Mouse (Mus musculus) gastrocnemius, postnatal 4 days (tissue): ENCODE data around the gene Gad2. TPM values are rescaled to one million over a fixed set of nuclear protein-coding genes. Genes with fewer than 3 reads are reported as not detected.
"Not testable (repeated sequence)": the region's sequence is repeated elsewhere in the genome, so short reads cannot be mapped to it uniquely, and the experiment has no call there.

ENCODE experiments used
- DNase-seq, 2 experiments: peaks; one replicate each; pipeline ENCODE4 v3.0.0; 2021 to 2022; ENCODE audit warnings: low spot score in 2 of 2, mixed read lengths in 2 of 2
- long read RNA-seq, 2 experiments: library from polyadenylated mRNA; stranded (forward); transcript quantifications; one replicate each; pipeline ENCODE4 v2.0.0; 2021
- total RNA-seq, 2 experiments: library from RNA; stranded (reverse); gene quantifications; 2 replicates each; pipeline ENCODE4 v1.2.3; 2021

Gad2 gene
- total RNA-seq = not detected
- long read RNA-seq, experiment 1 = 0 reads
- long read RNA-seq, experiment 2 = 0 reads

DNA sequence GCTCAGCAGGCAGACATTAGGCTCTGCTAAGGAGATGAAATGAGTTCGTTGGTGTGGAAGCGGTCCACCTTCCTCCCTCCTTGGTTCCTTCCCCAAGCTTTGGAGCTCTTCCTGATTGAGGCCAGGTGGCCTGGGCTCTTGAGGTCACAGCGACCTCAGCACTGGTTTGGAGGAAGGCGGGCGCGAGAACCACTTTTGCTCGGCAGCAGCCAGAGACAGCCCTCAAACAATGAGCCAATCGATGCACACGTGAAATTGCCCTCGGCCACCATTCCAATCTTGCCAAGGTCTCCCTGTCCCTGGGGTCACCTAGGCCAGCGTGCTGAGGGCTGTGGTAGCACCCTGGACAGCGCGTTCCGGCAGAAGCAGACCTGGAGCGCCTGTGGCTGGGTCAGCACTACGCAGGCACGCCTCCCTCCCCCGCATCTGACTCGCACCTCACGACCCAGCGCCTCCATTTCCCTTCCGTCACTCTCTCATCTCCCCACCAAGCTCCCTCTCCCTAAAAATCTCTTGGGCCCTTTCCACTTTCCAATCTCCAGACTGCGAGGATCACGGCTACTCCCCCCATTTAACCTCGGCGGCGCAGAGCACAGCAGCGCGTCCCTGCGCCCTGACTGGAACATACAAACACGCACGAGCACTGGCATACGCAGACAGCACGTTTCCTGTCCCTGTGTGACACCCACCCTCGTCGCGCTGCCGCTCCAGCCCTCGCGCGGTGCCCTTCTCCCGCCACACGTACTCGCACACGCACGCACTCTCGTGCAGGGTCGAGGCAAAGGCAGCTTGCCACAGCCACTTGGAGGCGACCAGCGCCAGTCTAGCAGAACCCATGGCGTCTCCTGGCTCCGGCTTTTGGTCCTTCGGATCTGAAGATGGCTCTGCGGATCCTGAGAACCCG is at the start of gene Gad2:
TSS of gene Gad2 (plus strand) at position 378 of the 904 bp plus-strand sequence.
- peak in 1 of 2 experiments; percentile 21 for DNase-seq

- not testable (repeated sequence) for DNase-seq
These were observed 34.4 kb upstream of the Gad2 start for GRCm38 (mm10) chr2:22587469-22588169.

GRCm38 (mm10) chr2:22588170-22588541 is 33.8 kb upstream of the Gad2 start:
- not testable (repeated sequence) for DNase-seq

DNA sequence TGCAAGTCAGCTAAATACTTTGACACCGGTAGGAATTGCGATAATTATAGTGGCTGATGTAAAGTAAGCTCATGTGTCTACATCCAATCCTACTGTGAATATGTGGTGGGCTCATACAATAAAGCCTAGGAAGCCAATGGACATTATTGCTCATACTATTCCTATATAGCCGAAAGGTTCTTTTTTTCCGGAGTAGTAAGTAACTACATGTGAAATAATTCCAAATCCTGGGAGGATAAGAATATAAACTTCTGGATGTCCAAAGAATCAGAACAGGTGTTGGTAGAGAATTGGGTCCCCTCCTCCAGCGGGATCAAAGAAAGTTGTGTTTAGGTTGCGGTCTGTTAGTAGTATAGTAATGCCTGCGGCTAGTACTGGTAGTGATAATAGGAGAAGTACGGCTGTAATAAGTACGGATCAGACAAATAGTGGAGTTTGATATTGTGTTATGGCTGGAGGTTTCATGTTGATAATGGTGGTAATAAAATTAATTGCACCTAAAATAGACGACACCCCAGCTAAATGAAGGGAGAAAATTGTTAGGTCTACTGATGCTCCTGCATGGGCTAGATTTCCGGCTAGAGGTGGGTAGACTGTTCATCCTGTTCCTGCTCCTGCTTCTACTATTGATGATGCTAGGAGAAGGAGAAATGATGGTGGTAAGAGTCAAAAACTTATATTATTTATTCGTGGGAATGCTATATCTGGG is 33.2 kb upstream of the Gad2 start:
- DNase-seq = not testable (repeated sequence)

DNA sequence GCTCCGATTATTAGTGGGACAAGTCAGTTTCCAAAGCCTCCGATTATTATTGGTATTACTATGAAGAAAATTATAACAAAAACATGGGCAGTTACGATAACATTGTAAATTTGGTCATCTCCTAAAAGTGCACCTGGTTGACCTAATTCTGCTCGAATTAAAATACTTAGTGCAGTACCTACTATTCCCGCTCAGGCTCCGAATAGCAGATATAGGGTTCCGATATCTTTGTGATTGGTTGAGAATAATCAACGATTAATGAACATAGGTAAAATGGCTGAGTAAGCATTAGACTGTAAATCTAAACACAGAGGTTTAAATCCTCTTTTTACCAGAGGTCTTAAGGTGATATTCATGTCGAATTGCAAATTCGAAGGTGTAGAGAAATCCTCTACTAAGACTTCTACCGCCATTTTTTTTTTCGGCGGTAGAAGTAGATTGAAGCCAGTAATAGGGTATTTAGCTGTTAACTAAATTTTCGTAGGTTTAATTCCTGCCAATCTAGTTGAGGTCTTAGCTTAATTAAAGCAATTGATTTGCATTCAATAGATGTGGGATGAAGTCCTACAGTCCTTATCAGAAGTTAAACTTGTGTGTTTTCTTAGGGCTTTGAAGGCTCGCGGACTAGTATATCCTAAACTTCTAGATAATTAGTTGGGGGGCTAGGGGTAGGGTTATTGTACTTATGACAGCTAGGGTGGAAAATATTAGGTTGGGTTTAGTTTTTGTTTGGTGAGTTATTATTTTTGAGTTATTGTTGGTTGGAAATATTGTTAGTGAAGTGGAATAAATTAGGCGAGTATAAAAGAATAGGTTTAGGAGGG is 32.4 kb upstream of the Gad2 start:
- not testable (repeated sequence) for DNase-seq

GRCm38 (mm10) chr2:22590206-22590490 is 31.9 kb upstream of the Gad2 start:
- no peak for DNase-seq

GRCm38 (mm10) chr2:22617951-22618350 is 4.1 kb upstream of the Gad2 start:
- no peak for DNase-seq

- DNase-seq = no peak
These were observed 2.6 kb upstream of the Gad2 start for GRCm38 (mm10) chr2:22619416-22619815.

GRCm38 (mm10) chr2:22620030-22620429 is 2.0 kb upstream of the Gad2 start:
- no peak for DNase-seq

DNA sequence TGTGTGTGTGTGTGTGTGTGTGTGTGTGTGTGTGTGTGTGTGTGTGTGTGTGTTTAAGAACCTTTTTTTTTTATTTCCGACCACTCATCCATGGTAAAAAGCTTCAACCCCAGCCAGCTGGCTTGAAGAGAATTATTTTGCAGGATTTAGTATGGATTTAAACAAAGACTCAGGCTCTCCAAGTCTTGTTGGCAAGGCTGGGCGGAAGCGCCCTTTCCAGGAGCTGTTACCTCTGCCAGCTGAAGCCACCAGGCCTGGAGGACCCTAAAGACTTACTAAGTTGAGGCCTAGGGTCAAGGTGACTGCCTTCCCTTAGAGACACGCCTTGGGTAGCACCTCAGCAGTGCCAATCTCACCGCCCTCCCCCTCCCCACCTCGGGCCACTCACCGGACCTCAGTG is 1.5 kb upstream of the Gad2 start:
- DNase-seq = no peak

DNA sequence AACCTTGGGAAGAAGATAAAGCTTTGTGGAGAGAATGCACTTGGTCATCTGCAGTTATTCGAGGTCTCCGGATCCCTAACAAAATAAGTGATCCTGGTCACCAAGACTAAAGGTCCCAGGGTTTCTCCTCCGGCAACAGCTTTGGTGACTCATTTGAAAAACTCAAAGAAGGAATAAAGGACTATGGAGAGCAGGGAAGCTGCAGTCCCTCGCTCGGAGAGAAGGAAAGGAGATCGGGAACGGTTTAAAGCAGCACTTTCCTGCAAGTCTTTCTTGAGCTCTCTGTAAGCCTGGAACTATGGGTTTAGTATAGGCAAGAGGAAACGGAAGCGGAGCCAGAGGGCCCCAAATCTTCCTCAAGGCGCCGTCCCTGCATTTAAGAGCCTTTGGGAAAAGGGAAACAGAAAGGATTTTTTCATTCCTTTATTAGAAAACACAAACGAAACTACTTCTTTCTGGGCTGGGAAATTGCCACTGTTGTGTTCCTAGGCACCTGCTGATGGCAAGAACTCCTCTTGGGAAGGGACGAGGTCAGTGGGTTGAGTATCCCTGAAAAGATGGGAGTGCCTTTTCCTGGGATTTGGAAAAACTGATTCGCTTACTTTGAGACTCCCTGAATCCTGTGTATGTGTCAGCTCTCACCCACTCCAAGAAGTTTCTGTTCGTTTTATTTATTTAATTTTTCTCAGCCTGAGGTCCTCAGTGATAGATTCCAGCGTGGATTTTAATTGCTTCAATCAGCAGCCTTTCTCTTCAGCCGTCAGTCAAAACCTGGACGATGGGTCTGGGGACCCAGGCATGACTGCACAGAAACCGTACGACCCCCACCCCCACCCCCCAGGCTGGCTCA is 802 bp upstream of the Gad2 start:
- DNase-seq = no peak

GRCm38 (mm10) chr2:22623111-22624070 is 1.4 kb downstream of the Gad2 start:
- DNase-seq = no peak

DNA sequence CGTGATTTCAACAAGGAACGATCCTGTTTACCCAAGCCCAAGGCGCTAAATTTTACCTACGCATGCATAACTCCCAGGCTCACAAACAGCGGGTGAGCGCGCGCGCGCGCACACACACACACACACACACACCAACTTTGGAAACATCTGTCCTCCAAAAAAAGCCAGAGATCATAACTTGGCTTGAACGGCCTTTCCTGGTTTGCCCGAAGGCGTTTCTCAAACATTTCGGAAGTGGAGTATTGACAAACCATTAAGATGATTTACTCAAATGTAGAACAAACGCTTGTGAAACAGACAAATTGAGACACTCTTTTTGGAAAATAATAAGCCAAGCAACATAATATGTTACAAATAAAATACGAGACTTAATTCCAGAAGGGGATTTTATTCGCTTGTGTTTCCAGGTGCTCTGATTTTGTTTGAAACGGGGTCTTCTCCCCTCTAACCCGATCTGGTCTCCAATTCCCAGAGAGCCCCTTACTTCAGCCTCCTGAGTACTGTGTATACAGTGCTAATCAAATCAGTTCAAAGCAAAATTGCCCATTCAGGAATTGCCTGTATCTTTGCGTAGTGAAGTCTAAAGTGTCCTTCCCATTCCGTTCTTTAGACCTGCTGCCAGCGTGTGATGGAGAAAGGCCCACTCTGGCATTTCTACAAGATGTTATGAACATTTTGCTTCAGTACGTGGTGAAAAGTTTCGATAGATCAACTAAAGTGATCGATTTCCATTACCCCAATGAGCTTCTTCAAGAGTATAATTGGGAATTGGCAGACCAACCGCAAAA is 2.4 kb downstream of the Gad2 start:
- no peak for DNase-seq

DNA sequence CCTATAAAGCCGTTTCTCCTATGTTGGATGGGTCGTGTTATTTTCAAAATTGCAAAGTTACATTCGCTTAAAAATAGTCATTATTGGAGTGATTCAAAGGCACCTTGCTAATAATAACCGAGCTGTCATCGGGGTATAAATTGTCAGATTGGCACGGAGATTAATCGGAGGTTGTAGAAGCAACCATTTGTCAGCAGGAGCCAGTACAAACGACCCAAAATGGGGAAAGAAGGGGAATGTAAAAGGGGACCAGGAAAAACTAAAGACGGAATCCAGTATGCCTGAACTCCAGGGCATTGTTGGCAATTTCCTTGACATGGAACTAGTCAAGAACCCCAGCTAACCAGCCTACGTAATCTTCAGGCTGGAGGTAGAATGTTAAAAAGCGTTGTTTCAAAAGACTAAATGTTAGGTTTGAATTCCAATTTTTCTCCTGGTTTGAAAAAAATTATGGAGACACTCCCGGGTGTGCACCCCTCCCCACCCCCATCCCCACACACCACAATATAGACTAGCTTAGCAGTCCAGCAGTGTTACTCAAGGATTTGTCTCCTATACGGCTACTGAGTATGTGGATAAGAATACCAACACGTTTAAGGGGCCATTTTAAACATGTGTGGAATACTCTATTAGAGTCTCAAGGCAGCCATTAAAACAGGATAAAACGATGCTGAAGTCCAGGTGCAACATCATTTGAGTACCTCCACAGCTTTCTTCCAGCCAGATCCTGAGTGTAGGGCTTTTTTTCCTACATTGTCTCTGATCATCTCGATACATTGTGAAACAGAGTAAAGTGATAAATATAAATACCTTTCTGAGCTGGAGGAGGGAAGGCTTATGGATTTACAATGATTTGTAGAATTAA is 3.3 kb downstream of the Gad2 start:
- DNase-seq = no peak

- DNase-seq = no peak
These were observed 5.2 kb downstream of the Gad2 start for GRCm38 (mm10) chr2:22627147-22627666.

DNA sequence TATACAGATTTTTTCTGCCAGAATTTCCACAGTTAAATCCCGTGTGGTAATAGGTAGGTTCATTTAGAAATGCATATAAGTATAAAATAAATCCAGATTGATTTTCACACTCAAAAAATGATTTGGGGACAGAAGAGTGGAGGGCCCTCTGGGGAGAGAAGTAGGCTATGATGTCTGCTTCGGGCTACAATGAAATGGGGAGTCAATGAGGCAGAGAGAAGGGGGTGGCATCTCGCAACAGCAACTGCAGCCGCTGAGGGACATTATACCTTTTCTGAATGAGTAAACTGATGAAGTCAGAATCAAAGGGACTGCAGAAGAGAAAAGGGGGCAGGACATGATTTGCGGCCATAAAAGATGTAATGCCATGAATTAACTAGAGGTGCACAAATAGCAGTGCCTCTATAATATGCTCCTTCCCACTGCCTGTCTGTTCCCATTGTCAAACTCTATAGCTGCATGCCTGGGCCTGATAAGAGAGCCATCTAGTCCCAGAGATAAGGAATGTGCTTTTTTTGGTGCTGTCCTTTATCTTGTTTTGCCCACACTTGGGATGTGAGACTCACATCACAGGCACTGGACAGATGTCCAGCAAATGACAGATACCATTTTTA is 5.9 kb downstream of the Gad2 start:
- DNase-seq = no peak
